Comparison of ENCODE assay signal across 8 mouse cellular contexts in genomic region chr14:22020885-22021284, GRCm38 (mm10). TPM values are rescaled to one million over a fixed set of nuclear protein-coding genes. Genes with fewer than 3 reads are reported as not detected.
DNase-seq lines count a peak whose midpoint lies in the region; ATAC-seq lines count a peak whose summit lies in the region.

No protein-coding gene starts in this region.

- ATAC-seq in heart, embryonic 16.5 days (replicated peaks; ENCODE audit: extremely low read depth, insufficient read depth, low FRiP score), result 0 out of 2 replicates have a peak, but pooled peaks have one; percentile 19
- peak; percentile 82 for ATAC-seq in megakaryocyte-erythroid progenitor cell, adult 5-6 weeks (replicated peaks; ENCODE audit: low FRiP score, low TSS enrichment, poor library complexity, severe bottlenecking)

- H3K4me3 ChIP-seq in heart, embryonic 16.5 days (ENCODE audit: low read length), result no peak overlapping the region

- H3K27ac ChIP-seq in heart, embryonic 16.5 days (ENCODE audit: low read length), result no peak overlapping the region

- H3K36me3 ChIP-seq in heart, embryonic 16.5 days (ENCODE audit: control insufficient read depth, insufficient read depth), result no peaks in the 10 kb centered on the region

- H3K9me3 ChIP-seq in heart, embryonic 16.5 days (replicated peaks; ENCODE audit: control insufficient read depth, low read length), result no peaks in the 10 kb centered on the region

- peaks cover 12% of the 10 kb centered on the region for H3K4me1 ChIP-seq in heart, embryonic 16.5 days (ENCODE audit: control insufficient read depth, insufficient read depth, low read length)

- H3K4me2 ChIP-seq in heart, embryonic 16.5 days (ENCODE audit: low read depth, low read length), result no peak overlapping the region

- H3K27me3 ChIP-seq in heart, embryonic 16.5 days (ENCODE audit: control insufficient read depth, insufficient read depth, low read length), result no peaks in the 10 kb centered on the region

- DNase-seq in left cerebral cortex, adult 18-20 months (ENCODE audit: low spot score in 2 of 2), result peak; percentile 9 to 14
- DNase-seq in left cerebral cortex, adult 8-10 months (ENCODE audit: low spot score in 2 of 2), result no peak
- DNase-seq in adrenal gland, adult (ENCODE audit: inconsistent age in 2 of 2, low spot score in 1 of 2), result peak; percentile 42 to 82
- DNase-seq in cerebellum, postnatal 25 days, result peak; percentile 67 to 80
- peak; percentile 7 to 11 for DNase-seq in layer of hippocampus, postnatal 36 days
- DNase-seq in thymus, postnatal 10 days (ENCODE audit: low spot score in 2 of 2), result no peak

- no peak overlapping the region for H3K9ac ChIP-seq in heart, embryonic 16.5 days (ENCODE audit: low read length)

- whole genome bisulfite sequencing in heart, embryonic 16.5 days, result 32% methylated on average over 2 of the region's 2 CpGs

RNA-seq across cellular contexts. Expression of gene Lrmda, which starts 1.4 kb away (rescaled TPM):
- 1 to 10 TPM; 1.4 to 1.7 TPM for total RNA-seq in left cerebral cortex, adult 18-20 months (2021)
- 1 to 10 TPM; 1.2 to 2.4 (median 1.3) TPM for total RNA-seq in left cerebral cortex, adult 8-10 months (2022)
- polyA plus RNA-seq in heart, embryonic 16.5 days (2015; fragmentation: Nextera tagmentation; extraction: Ambion mirVana), result 0.34 and 0.55 TPM in 2 replicates
- 1 to 10 TPM in 1 of 2 experiments, under 1 TPM in 1; 0.87 to 1.0 TPM for total RNA-seq in layer of hippocampus, postnatal 36 days (2021)
- 7.8 and 9.6 TPM in 2 replicates for total RNA-seq in megakaryocyte-erythroid progenitor cell, adult 5-6 weeks (2014; fragmentation: Nextera tagmentation)
- total RNA-seq in megakaryocyte-erythroid progenitor cell, adult 5-6 weeks (2017), result 3.4 and 6.4 TPM in 2 replicates

RNA-seq across cellular contexts. Expression of gene Zfp503, which starts 31.5 kb away (rescaled TPM):
- total RNA-seq in left cerebral cortex, adult 18-20 months (2021), result 1 to 10 TPM; 3.9 to 4.5 TPM
- total RNA-seq in left cerebral cortex, adult 8-10 months (2022), result 1 to 10 TPM; 3.7 to 6.1 (median 5.1) TPM
- polyA plus RNA-seq in heart, embryonic 16.5 days (2015; fragmentation: Nextera tagmentation; extraction: Ambion mirVana), result 1.9 and 2.9 TPM in 2 replicates
- total RNA-seq in layer of hippocampus, postnatal 36 days (2021), result 1 to 10 TPM; 2.8 to 3.0 TPM
- not detected in 2 replicates for total RNA-seq in megakaryocyte-erythroid progenitor cell, adult 5-6 weeks (2014; fragmentation: Nextera tagmentation)
- not detected in 2 replicates for total RNA-seq in megakaryocyte-erythroid progenitor cell, adult 5-6 weeks (2017)

Comparison
In these comparisons a context has a peak if more than half of its experiments do, and no peak if none do; other contexts are left out.
1. DNase-seq: peak in left cerebral cortex, adult 18-20 months (2 of 2), adrenal gland, adult (2 of 2), cerebellum, postnatal 25 days (2 of 2) and layer of hippocampus, postnatal 36 days (2 of 2); none in left cerebral cortex, adult 8-10 months (0 of 2) and thymus, postnatal 10 days (0 of 2).